Mouse (Mus musculus): ENCODE results near the gene Tmem54. TPM values are rescaled to one million over a fixed set of nuclear protein-coding genes. Genes with fewer than 3 reads are reported as not detected.

The Tmem54 gene
- polyA plus RNA-seq, 1 experiment from 2014 or later, result 0.20 TPM

DNA sequence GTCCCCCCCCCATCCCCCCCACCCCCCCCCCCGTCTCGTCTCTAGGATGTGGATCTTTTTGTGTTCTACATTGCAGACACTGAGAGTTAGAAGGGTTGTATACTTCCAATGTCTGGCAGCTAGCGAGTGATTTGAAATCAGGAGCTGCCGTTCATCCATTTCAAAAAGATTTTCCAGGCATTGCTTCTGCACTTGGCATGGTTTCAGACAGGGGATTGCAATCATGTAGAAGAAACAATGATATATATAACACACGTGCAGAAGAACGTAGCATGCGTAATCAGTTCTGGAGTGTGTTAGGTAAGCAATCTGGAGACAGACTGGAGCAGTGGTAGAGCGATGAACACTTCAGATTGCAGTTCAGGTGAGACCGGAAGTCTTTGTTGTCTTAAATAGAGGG is 16.8 kb downstream of the Tmem54 start:
- H3K4me2 ChIP-seq, result no peak overlapping the region
- 41% methylated on average over 9 of the region's 9 CpGs for WGBS

DNA sequence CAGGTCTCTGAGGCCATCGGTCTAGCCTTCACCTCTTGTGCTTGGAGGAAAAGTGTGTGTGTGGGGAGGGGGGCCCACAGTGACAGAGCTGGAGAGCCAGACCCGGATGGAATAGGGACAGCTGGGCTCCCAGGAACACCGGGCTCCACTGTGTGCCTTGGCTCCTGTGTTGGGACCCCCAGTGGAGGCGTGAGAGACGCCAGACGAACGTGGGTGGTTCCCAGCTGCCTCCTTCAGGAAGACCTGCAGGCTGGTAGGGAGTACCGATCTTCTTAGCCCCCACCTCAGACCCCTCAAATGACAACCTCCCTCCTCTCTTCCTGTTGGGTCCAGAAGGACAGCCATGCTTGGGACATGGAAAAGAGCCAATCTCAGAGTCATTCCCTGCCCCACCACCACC is 17.4 kb downstream of the Tmem54 start:
- H3K9ac ChIP-seq (ENCODE audit: low read length), result no peak overlapping the region
- peaks cover 31% of the 10 kb centered on the region for H3K27me3 ChIP-seq (ENCODE audit: control insufficient read depth, insufficient read depth, low read length)
- no peaks in the 10 kb centered on the region for H3K9me3 ChIP-seq (ENCODE audit: control insufficient read depth, low read length)
- H3K4me3 ChIP-seq (ENCODE audit: low read depth, low read length), result no peak overlapping the region
- no peak overlapping the region for H3K4me2 ChIP-seq
- H3K4me1 ChIP-seq (ENCODE audit: control insufficient read depth, insufficient read depth, low read length), result peaks cover 16% of the 10 kb centered on the region
- H3K36me3 ChIP-seq (ENCODE audit: control insufficient read depth, insufficient read depth, low read length), result no peaks in the 10 kb centered on the region
- no peak for DNase-seq (ENCODE audit: low spot score, missing footprints)
- WGBS, result 35% methylated on average over 8 of the region's 8 CpGs
- no peak for ATAC-seq (ENCODE audit: low FRiP score)
- no peak overlapping the region for H3K27ac ChIP-seq (ENCODE audit: low read depth, low read length)

More for the DNA sequence above, 16.8 kb downstream of the Tmem54 start:
- no peak for DNase-seq (ENCODE audit: low spot score, missing footprints)
- ATAC-seq (ENCODE audit: low FRiP score), result no peak
- H3K36me3 ChIP-seq (ENCODE audit: control insufficient read depth, insufficient read depth, low read length), result no peaks in the 10 kb centered on the region
- no peak overlapping the region for H3K9ac ChIP-seq (ENCODE audit: low read length)
- H3K27ac ChIP-seq (ENCODE audit: low read depth, low read length), result no peak overlapping the region
- H3K4me3 ChIP-seq (ENCODE audit: low read depth, low read length), result no peak overlapping the region
- no peaks in the 10 kb centered on the region for H3K9me3 ChIP-seq (ENCODE audit: control insufficient read depth, low read length)
- peaks cover 31% of the 10 kb centered on the region for H3K27me3 ChIP-seq (ENCODE audit: control insufficient read depth, insufficient read depth, low read length)
- H3K4me1 ChIP-seq (ENCODE audit: control insufficient read depth, insufficient read depth, low read length), result peaks cover 16% of the 10 kb centered on the region

DNA sequence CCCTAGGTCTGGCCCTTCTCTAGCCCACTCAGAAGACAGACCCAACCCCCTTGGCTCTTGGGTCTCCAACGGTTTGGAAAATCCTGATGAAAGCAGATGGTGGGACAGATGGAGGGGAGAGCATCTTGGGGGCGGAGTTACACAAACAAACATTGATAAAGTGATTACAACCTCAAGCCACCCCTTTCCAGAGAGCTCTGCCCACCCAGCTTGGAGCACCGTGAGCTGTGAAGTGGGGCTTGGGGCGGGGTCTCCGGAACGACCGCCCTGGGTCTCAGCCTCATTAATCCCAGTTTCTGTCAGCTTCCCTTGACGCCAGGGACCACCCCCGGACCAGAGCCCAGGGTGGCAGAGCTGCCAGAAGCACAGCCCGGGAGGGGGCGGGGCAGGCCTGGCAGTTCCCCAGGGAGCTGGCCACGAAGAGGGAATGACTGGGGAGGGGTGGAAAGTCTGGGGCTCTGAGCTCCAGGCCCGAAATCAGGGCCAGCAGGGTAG is 19.4 kb downstream of the Tmem54 start:
- H3K4me2 ChIP-seq, result peak overlapping the region; percentile 28; the same call in 1 of the 2 replicates
- ATAC-seq (ENCODE audit: low FRiP score) (peak; percentile 48), DNase-seq (ENCODE audit: low spot score, missing footprints) (no peak)
- H3K9ac ChIP-seq (ENCODE audit: low read length), result no peak overlapping the region
- peaks cover 16% of the 10 kb centered on the region for H3K4me1 ChIP-seq (ENCODE audit: control insufficient read depth, insufficient read depth, low read length)
- no peak overlapping the region for H3K27ac ChIP-seq (ENCODE audit: low read depth, low read length)
- no peaks in the 10 kb centered on the region for H3K9me3 ChIP-seq (ENCODE audit: control insufficient read depth, low read length)
- peaks cover 31% of the 10 kb centered on the region for H3K27me3 ChIP-seq (ENCODE audit: control insufficient read depth, insufficient read depth, low read length)
- H3K4me3 ChIP-seq (ENCODE audit: low read depth, low read length), result no peak overlapping the region
- no peaks in the 10 kb centered on the region for H3K36me3 ChIP-seq (ENCODE audit: control insufficient read depth, insufficient read depth, low read length)
- WGBS, result 5% methylated on average over 13 of the region's 13 CpGs

DNA sequence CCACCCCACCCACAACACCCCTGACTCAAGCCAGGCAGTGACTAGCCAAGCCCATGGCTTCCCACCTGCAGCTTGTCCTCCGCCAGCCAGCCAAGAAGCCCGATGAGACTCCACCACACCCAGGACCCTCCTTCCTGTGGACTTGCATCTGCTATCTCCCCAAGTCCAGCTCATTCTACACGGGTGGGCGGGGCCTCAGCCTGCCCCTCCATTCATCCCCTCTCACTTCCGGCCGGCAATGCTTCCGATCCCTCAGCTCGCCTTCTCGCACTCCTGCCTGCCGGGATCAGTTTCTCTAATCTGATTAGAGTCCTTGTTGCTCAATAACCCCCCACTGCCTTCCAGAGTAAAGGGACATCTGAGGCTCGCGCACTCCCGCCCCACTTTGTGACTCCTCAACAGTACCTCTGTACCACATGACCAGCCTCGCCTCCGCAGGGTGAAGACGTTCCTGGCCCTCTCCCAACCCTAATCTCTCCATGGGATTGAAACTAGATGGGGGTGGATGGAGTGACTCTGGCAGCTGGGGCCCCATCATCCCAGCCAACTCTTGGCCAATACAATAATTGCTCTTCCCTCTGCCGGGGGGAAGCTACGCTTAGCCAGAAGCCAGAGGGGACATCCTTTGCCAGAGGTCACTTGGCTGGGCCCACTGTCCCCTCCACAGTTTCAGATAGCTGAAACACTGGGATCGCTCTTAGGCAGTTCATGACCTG is 20.5 kb downstream of the Tmem54 start:
- peaks cover 25% of the 10 kb centered on the region for H3K27me3 ChIP-seq (ENCODE audit: control insufficient read depth, insufficient read depth, low read length)
- H3K36me3 ChIP-seq (ENCODE audit: control insufficient read depth, insufficient read depth, low read length), result no peaks in the 10 kb centered on the region
- ATAC-seq (ENCODE audit: low FRiP score) (no peak), DNase-seq (ENCODE audit: low spot score, missing footprints) (no peak)
- peak overlapping the region; percentile 10; the same call in 1 of the 2 replicates for H3K4me3 ChIP-seq (ENCODE audit: low read depth, low read length)
- no peaks in the 10 kb centered on the region for H3K9me3 ChIP-seq (ENCODE audit: control insufficient read depth, low read length)
- 9% methylated on average over 19 of the region's 19 CpGs for WGBS
- H3K27ac ChIP-seq (ENCODE audit: low read depth, low read length), result no peak overlapping the region
- H3K4me2 ChIP-seq, result peak overlapping the region; percentile 36
- 0 out of 2 replicates have a peak overlapping the region, but pooled peaks have one; percentile 16 for H3K9ac ChIP-seq (ENCODE audit: low read length)
- peaks cover 16% of the 10 kb centered on the region for H3K4me1 ChIP-seq (ENCODE audit: control insufficient read depth, insufficient read depth, low read length)

DNA sequence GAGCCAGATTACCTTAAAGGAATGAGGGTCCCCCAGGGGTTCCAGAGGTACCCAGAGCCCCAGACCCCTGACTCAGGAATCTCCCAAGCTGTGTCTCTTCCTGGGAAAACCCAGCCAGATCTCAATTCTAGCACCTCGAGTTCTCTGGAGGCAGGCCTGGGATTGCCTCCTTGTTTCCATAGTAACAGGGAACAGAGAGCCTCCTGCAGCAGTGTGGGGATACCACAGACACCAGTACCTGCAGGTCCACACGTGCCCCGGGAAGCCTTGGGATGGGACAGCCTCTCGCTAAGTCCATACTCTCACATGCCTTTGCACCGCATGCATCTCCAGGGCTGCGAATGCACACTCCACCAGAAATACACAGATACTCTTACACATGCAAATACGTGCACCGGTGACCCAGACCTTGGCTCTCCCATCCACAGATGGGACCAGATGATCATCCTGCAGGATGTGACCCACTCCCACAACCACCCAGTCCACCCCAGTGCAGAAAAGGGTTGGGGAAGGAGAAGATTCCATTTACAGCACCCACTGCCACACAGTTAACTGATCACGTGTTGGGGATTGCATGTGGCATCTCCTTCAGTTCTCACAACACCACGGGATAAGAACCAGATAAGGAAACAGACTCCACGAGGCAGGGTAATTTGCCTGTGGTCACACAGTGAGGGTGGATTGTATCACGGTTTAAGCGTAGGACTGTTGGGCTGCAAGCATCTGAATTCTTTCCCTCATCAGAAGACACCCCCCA is 23.4 kb downstream of the Tmem54 start:
- no peaks in the 10 kb centered on the region for H3K36me3 ChIP-seq (ENCODE audit: control insufficient read depth, insufficient read depth, low read length)
- DNase-seq (ENCODE audit: low spot score, missing footprints) (no peak), ATAC-seq (ENCODE audit: low FRiP score) (no peak)
- no peaks in the 10 kb centered on the region for H3K9me3 ChIP-seq (ENCODE audit: control insufficient read depth, low read length)
- H3K4me2 ChIP-seq, result no peak overlapping the region
- peaks cover 9% of the 10 kb centered on the region for H3K4me1 ChIP-seq (ENCODE audit: control insufficient read depth, insufficient read depth, low read length)
- 70% methylated on average over 13 of the region's 13 CpGs for WGBS
- no peak overlapping the region for H3K4me3 ChIP-seq (ENCODE audit: low read depth, low read length)
- no peak overlapping the region for H3K27ac ChIP-seq (ENCODE audit: low read depth, low read length)
- H3K9ac ChIP-seq (ENCODE audit: low read length), result no peak overlapping the region
- H3K27me3 ChIP-seq (ENCODE audit: control insufficient read depth, insufficient read depth, low read length), result peaks cover 5% of the 10 kb centered on the region

DNA sequence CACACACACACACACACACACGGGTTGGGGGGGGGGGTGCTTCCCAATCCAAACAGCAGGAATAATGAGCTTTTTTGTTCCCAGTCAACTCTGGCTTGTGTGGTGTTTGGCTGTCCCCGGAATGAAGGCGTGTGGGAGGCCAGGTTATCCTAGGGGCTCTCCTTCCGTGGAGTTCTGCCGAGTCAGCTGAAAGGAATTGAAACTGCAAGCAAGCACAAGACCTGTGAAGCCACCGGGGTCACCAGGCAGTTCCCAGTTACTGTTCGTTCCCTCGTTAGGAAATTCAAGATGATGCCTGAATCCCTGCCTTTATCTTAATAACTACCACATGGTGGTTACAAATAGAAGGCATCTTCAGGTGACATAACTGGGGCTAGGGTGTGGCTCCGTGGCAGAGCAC is 24.0 kb downstream of the Tmem54 start:
- ATAC-seq (ENCODE audit: low FRiP score) (no peak), DNase-seq (ENCODE audit: low spot score, missing footprints) (no peak)
- H3K4me2 ChIP-seq, result no peak overlapping the region
- H3K36me3 ChIP-seq (ENCODE audit: control insufficient read depth, insufficient read depth, low read length), result no peaks in the 10 kb centered on the region
- no peak overlapping the region for H3K27ac ChIP-seq (ENCODE audit: low read depth, low read length)
- no peak overlapping the region for H3K4me3 ChIP-seq (ENCODE audit: low read depth, low read length)
- peaks cover 9% of the 10 kb centered on the region for H3K4me1 ChIP-seq (ENCODE audit: control insufficient read depth, insufficient read depth, low read length)
- no peak overlapping the region for H3K9ac ChIP-seq (ENCODE audit: low read length)
- peaks cover 5% of the 10 kb centered on the region for H3K27me3 ChIP-seq (ENCODE audit: control insufficient read depth, insufficient read depth, low read length)
- 60% methylated on average over 9 of the region's 9 CpGs for WGBS
- no peaks in the 10 kb centered on the region for H3K9me3 ChIP-seq (ENCODE audit: control insufficient read depth, low read length)

DNA sequence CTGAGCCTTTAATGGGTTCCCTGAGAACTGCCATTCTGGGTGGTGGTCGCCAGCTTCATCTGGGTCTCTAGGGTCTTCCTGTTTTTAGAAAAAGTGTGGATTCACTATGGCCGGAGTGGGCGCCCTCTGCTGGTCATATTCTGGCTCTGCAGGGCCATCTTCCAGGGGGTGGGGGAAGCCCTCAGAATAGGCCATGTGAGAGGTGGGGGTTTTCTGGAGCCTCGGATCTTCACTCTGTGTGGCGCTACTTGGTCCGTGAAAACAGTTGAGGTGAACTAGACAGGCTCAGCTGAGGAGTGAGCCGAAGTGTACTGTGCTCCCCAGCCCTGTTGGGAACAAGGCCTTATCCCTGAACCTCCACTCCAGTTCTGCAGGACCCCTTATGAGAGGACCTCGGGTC is 24.8 kb downstream of the Tmem54 start:
- no peak overlapping the region for H3K27ac ChIP-seq (ENCODE audit: low read depth, low read length)
- H3K4me1 ChIP-seq (ENCODE audit: control insufficient read depth, insufficient read depth, low read length), result peaks cover 7% of the 10 kb centered on the region

DNA sequence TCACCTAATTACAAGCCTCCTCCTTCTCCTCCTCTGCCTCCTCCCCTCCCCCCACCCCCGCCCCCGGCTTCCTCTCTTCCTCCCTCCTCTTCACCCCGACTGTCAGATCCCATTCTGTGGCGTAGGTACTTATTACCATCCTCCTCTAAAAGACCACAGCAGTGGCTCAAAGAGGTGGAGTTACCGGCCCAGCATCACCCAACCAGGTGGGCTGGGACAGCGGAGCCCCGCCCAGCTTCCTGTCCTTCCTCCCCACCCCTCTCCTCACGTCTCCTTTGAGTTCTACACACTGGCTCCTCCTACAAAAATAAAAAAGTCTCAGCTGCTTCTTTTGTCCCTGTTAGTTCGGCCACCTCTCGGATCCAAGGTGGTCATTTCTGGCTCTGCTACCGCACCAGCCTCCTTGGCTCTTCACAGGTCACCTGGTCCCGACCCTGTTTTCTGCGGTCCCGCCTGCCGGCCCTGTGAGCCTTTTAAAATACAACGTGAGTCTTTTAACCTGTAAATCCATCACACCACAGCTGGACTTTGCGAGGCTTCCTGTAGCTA is 25.5 kb downstream of the Tmem54 start:
- DNase-seq (ENCODE audit: low spot score, missing footprints) (no peak), ATAC-seq (ENCODE audit: low FRiP score) (no peak)
- Histone ChIP-seq H3K9me3 (ENCODE audit: control insufficient read depth, low read length) (no peaks in the 10 kb centered on the region), H3K36me3 (ENCODE audit: control insufficient read depth, insufficient read depth, low read length) (no peaks in the 10 kb centered on the region), H3K4me2 (peak overlapping the region; percentile 13; the same call in 1 of the 2 replicates), H3K4me1 (ENCODE audit: control insufficient read depth, insufficient read depth, low read length) (peaks cover 5% of the 10 kb centered on the region), H3K27me3 (ENCODE audit: control insufficient read depth, insufficient read depth, low read length) (peaks cover 11% of the 10 kb centered on the region), H3K27ac (ENCODE audit: low read depth, low read length) (no peak overlapping the region), H3K4me3 (ENCODE audit: low read depth, low read length) (no peak overlapping the region), H3K9ac (ENCODE audit: low read length) (no peak overlapping the region)
- WGBS, result 7% methylated on average over 17 of the region's 17 CpGs

More for the DNA sequence above, 24.8 kb downstream of the Tmem54 start:
- no peak overlapping the region for H3K9ac ChIP-seq (ENCODE audit: low read length)
- H3K9me3 ChIP-seq (ENCODE audit: control insufficient read depth, low read length), result no peaks in the 10 kb centered on the region
- H3K27me3 ChIP-seq (ENCODE audit: control insufficient read depth, insufficient read depth, low read length), result peaks cover 5% of the 10 kb centered on the region
- ATAC-seq (ENCODE audit: low FRiP score) (peak; percentile 67), DNase-seq (ENCODE audit: low spot score, missing footprints) (peak; percentile 96)
- 2% methylated on average over 8 of the region's 8 CpGs for WGBS
- no peaks in the 10 kb centered on the region for H3K36me3 ChIP-seq (ENCODE audit: control insufficient read depth, insufficient read depth, low read length)
- H3K4me2 ChIP-seq, result no peak overlapping the region
- no peak overlapping the region for H3K4me3 ChIP-seq (ENCODE audit: low read depth, low read length)

Measured in midbrain, embryonic 11.5 days (tissue).